Mouse (Mus musculus): ENCODE results near the gene Dand5.

Gene Dand5

DNA sequence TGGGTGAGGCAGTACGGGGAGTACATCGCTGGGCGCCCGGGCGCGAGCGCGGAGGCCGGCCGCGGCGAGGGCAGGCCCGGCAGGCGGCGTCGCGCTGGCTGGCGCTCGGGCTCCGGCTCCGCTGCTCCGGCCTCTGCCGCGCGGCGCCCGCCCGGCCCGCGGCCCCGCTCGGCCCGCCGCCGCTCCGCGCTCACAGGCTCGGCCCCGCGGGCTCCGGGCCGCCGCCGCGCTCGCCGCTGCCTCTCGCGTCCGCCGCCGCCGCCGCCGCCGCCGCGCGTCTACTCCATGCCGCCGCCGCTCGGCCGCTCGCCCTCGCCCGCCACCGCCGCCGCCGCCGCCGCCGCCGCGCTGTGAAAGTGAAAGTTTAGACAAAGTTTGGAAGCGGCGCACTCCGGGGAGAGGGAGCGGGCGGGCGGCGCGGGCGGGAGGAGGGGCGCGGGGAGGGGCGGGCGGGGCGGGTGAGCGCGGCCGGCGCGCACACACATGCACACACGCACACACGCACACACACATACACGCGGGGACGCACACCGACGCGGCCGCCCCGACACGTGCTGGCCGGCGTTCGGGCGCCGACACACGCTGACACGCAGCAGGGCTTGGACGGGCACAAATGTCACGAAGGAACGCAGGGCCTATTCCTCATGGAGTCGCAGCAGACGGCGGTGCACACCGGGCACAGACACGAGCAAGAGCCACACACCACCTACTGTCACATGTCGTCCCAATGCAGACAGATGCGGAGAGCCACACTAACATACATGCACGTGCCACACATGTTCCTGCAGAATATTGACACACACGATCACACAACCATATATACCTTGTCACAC, 22.4 kb downstream of the Dand5 start, which contains the start of gene Nfix:
TSS of gene Nfix (minus strand) at position 346 of the 833 bp plus-strand sequence.
- DNase-seq (ENCODE audit: low spot score) = peak; percentile 80

DNA sequence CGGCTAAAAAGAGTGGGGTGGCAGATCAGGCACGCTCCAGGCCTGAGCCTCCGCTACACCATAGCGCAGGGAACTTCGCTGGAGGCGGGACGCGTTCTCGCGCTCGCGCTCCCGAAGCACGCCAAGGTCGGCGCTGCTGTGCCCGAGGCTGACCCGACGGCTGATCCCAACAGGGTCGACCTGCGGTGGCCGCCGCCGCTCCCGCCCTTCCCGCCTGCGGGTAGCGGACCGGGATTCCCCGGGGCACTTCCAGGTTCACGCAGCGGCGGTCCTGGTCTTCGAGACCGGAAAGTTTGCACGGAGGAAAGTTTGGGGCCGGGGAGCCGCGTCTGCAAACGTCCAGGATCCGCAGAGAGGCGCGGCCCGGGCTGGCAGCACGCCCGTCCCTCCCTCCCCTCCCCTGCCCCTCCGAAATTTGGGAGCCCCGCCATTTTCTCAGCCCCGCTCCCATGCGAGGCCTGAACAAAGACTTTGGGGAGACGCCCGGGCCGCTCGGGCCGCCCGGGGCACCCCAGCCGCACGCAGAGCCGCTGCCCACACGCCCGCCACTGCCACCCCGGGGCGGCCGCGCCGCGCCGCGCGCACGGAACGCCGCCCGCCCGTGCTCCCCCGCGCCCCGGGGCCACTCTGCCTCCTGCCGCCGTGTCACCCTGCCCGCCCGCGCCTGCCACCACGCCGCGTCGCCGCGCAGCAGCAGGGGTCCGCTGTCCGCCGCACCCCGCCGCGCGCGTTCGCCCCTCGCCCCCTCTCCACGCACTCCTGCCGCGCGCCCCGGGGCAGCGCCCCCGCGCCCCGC, 23.3 kb downstream of the Dand5 start:
- DNase-seq (ENCODE audit: low spot score) = peak; percentile 85

DNA sequence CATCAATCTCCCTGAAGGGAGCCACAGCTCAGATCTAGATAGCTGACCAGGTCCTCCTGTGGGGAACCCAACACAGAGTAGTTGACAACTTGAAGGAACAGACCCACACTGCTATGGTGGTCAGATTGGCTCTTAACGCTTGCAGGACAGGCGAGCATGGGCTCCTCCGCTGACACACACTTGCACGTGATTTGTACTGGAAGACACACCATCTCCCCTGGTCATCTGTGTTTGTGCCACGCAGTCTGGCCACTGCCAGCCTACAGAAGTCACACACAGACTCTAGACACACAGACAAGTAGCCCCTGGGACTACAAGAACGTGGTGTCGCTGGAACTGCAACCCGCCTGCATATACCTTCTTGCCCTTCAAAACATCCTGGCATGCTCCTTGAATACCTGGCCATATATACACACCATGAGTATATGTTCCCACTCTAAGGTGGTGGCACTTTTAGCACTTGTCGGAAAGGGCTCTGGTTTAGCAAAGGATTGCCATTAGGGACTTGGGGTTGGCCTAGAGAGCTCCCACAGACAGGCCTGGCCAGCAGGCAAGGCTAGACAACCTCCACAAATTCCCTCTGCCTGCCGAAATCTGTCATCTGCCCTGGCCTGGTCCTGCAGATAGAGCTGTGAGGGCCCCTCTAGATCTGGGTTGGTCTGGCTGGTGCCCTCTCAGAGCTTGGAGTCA, 24.0 kb downstream of the Dand5 start:
- no peak for DNase-seq (ENCODE audit: low spot score)

DNA sequence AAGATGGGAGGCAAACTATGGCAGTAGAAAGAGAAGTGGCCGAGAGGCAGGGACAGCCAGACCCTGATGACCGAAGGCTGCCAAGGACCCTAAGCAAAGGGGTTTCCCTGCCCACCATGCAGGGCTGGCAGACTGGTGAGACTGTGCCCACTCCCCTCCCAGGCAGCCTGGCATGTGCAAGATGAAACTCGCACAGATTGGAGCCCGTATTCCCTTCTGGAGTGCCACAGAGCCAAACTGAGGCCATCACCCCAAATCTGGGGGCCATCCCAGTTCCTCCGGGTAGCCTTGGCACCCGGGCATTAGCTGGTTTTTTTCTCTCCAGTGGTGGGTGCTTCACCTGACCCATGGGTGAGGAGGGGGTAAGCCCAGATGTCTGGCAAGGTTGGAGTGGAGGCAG, 24.7 kb downstream of the Dand5 start:
- DNase-seq (ENCODE audit: low spot score) = no peak

DNA sequence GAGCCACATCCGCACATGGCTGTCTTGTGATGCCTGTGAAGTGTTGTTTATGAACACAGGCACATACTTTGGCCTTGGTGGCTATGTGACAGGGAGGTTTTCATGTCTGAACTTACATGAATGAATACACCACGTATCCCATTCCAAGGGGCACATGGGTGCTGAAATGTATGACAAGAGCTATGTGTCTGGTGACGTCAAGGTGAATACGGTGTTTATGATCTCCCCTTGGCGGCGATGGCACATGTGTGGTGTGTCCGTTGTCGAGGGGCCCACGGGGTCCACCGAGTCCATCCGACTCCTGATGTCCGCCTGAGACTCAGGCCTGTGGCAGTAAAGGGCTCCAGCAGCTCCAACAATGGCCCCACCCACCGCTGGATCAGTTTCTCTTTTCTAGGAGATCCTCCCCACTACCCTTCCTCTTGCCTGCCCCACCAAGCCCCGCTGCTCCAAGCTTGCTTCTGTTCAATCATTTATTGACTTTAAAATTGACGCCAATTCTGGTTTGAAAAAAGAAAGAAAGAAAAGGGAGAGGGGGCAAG, 25.3 kb downstream of the Dand5 start:
- no peak for DNase-seq (ENCODE audit: low spot score)

DNA sequence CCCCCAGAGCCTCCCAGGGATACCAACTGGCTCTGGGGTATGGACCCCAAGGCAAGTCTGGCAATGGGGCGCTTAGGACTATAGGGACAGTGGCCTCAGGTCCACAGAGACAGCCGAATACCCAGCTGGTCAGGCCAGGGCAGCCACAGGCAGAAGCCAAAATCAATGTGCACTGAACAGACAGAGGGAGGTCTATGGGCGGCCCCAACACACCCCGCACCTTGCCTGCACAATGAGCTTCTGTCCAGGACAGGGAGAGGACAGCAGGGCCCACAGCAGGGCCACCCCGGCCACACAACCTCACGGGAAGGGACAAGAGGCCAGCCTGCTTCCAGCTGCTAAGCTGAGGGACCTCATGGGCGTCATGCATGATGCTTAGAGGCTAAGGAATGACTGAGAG, 28.1 kb downstream of the Dand5 start:
- no peak for DNase-seq (ENCODE audit: low spot score)

DNA sequence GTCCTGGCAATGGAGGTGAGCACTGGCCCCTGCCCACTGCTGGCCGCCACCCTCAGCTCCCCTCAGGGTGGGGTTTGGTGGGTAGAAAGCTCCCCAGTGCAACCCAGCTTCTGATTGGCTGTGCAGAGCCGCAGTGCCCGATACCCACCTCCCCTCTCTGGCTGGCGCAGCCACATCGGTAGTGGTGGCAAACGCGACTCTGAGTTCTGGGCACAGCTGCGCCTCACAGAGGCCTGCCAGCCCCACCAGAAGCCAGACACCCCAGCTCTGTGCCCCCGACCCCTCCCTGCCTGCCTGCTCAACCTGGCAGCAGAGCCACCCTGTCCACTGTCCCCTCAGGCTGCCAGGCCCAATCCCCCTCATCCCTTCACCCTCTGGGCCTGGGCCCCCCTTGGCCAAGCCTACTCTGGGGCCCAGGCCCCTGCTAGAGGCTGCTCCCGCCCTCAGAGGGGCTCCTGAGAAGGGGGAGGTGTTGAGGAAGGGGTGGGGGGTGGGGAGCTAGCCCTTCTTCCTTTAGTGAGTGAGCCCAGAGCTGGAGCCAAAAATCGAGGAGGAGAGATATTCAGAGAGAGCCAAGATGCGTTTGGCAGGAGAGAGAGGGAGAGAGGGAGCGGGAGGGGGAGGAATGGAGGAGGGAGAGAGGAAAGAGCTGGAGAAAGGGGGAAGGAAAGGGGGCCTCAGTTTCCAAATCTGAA, 28.7 kb downstream of the Dand5 start:
- DNase-seq (ENCODE audit: low spot score) = no peak

DNA sequence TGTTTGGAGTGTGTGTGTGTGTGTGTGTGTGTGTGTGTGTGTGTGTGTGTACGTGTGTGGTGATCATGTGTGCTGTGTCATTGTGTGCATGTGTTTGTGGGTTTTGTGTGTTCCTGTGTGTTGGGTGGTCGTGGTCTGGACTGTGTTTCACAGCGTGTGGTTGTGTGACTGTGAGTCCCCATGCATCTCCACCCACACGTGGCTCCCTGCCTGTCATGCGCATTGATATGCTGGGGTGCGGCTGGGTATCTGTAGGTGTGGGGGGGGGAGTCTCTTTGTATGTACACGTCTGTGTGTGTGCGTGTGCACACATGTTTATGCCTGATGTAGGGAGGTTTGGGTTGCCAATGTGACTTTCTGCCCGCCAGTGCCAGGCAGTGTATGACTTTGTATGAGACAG, 29.5 kb downstream of the Dand5 start:
- no peak for DNase-seq (ENCODE audit: low spot score)

DNA sequence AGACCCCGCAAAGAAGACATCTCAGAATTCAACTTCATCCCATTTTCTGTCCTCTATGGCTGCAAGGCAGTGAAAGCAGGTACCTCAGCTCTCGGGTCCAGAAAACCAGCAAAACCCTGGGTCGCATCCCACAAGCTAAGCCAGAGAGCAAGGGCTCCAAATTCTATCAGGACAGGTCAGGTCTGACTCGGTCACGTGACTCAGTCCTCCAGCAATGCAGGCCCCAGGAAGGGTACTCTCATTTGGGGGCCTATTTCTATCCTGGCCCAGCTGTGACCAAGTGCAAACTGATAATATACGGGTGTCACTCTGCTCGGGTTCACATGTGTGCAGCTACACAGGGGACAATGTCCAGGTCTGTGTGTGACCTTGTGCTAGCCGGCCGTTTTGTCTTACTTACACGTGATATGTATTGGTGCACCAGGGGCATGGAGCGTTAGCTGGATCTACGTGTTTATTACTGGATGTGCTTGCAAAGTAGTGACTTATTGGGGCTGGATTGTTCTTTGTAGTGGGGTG, 30.1 kb downstream of the Dand5 start:
- no peak for DNase-seq (ENCODE audit: low spot score)

DNA sequence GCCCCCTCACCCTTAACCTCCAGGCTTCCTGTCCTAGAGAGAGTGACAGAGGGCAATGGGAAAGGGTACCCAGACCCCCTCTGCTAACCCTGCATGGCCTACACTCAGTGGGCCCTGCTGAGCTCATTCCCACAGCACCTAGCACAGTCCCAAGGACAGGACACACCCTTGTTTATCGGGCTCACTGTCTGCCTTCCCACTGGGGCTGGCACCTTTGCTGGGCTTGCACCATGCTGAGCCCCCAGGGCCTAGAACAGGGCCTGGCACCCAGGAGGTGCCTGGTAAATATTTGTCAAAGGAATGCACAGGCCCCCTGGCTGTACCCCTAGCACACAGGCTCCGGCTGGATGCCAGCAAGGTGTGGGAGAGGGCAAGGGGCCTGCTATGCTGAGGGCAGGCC, 32.1 kb downstream of the Dand5 start:
- no peak for DNase-seq (ENCODE audit: low spot score)

DNA sequence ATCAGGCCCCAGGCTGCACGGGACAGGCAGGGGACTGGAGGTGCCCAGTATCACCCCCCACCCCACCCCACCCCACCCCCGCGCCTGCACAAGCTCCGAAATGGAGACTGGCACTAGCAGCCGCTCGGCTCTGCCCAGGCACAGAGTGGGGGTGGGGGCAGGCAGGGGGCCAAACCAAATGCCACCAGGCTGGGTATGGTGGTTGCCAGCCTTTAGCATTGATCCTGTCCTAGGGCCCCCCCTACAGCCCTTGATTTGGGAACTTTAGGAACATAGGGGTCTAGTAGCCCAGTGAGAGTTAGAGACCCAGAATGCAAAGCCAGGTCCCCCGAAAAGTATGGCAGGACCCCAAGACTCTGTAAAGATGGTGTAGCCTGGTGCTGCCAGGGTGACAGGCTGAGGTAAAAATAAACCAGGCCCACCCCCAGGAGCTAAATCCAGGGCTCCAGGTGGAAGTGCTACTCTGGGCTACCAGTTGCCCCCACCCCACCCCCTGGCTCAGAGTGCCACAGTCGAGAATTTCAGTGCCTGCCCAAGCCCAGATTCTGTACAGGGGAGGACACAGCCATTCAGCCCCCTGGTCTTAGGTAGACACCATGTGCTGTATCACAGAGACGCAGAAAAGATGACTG, 32.7 kb downstream of the Dand5 start:
- no peak for DNase-seq (ENCODE audit: low spot score)

DNA sequence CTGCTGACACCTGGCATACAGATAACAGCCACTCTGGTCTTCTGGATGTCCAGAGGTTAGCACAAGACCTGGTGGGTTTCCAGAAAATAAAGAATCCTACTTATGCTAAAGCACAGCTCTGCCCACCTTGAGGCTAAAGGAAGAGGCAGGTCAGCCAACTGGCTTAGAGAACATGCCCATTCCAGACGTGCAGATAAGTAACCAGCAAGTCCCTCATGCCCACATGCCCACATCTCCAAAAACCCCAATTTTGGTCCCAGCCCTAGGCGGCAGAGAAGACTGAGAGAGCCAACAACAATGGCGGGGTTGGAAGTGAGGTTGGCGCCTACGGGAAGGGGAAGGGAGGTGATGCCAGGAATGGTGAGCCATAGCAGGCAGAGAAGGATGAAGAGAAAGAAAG, 33.3 kb downstream of the Dand5 start:
- no peak for DNase-seq (ENCODE audit: low spot score)

DNA sequence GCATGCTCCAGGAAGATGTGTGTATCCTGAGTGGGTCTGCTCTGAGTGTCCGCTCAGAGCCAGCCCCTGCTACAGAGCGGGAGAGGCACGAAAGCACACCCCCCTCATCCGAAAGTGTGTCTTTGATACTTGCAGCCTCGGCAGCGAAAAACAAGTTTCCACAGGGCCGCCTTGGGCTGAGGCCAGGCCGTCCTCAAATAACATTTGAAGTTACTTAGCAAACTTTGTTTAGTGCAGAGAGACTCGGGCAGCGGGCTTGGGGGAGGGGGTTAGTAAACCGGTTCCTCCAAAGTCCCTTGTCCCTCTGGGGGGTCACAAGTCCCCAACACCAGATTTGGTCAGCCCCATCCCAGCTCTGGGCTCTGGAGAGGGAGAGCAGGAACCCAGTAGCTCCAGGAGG, 33.7 kb downstream of the Dand5 start:
- DNase-seq (ENCODE audit: low spot score) = peak; percentile 86

DNA sequence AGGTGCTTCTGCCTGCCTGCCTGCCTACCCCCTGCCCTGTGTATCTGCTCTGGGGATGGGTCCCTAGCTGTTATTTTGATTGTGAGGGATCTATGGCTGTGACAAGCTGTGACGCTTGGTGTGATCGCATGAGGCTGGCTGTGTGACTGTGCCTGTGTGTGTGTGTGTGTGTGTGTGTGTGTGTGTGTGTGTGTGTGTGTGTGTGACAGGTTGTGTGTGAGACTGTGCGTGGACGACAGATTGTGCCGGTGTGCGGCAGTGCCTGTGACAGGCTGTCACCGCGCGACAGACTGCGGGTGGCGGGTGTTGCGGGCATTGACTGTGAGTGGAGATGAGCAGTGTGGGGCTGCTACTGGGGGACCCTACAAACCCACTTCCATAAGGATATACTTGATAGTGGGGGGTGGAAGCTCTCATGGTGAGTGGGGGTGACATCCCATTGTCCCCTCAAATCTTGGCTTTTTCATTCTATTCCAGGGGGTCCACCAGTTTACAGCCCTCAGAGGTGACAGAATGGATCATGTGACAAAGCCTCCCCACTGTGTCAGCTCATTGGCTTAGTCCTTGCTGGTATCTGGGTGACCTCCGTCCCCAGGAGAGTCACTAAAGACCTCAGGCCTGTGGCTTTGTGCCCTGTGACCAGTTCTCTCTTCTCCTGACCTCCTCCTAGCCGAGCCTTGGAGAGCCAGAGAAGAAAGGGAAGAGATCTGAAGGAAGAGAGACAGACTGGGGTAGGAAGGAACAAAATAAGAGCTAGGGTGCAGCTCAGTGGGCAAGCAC, 34.9 kb downstream of the Dand5 start:
- no peak for DNase-seq (ENCODE audit: low spot score)

DNA sequence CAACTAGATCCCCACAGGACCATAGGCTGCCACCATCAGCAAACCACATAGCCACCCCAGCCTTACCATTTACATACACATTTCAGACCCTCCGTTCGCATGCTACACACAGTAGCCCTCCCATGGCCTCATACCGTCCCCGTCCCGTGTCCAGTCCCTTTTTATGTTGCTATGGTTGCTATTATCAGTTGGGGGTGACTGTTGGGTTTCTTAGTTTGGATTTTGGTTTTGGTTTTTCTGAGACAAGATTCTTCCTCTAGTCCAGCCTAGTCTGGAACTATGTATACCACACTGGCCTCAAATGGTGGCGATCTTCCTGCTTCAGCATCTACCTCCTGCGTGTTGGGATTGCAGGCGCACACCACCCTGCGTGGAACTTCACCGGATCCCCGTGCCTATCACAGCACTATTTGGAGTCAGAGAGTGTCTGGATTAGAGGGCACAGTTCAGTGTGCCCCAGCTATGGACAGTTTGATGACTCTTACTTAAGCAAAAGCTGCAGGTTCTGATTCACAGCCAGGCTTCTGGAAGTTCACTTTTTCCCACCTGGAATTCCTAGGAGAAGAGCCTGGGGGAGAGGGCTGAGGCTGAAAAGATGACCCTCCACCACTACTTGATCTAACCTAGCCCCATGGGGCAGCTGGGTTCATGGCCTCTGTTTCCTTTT, 35.7 kb downstream of the Dand5 start:
- DNase-seq (ENCODE audit: low spot score) = no peak

DNA sequence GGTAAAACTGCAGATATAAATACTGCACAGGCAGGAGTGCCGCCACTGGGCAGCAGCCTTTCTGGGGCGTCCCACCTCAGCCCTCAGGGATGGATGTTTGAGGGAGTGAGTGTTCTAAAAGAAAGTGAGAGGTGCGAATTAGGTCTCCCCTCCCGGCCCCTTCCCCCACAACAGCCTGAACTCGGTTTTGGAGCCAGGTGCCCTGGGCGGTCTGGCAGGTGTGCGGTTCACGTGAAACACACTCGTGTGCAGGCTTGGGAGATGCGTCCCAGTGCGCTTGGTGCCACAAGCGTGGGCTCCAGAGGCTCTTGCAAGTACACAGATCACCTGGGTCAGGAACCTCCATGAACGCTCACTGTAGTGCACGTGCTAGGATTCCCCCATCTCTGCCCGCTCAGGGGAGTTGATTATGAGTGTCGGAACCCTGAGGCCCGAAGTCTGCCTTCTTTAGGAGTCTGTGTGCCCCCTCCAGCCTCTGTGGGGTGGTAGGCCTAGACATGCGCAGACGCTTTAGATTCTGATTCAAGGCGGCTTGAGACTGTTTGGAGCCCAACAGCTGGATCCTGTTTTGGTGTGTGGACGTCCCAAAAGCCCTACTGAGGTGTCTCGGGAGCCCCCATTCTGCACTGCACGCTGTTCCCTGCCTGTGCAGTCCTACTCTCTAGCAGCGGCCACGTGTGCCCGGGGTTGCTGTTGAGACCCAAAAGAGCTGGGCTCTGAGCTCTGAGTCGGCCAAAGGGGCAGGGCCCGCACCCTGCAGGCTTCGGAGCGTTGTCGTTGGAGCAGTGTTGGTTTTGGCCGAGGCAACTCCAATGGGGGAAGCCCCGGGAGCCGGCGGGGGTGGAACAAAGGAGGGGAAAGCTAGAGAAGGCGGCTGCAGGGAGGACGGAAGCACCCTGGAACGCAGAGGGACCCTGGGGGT, 36.6 kb downstream of the Dand5 start:
- peak; percentile 79 for DNase-seq (ENCODE audit: low spot score)

DNA sequence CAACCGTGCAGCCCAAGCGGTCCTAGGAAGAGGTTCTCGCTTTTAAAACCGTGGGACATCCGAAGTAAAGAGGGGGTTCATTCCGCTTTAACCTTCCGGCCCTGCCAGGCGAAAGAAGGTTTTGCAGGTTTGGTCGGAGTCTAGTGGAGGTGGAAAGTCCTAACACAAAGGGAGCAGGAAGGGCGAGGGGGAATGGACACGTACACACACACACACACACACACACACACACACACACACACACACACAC, 37.2 kb downstream of the Dand5 start:
- DNase-seq (ENCODE audit: low spot score) = no peak

DNA sequence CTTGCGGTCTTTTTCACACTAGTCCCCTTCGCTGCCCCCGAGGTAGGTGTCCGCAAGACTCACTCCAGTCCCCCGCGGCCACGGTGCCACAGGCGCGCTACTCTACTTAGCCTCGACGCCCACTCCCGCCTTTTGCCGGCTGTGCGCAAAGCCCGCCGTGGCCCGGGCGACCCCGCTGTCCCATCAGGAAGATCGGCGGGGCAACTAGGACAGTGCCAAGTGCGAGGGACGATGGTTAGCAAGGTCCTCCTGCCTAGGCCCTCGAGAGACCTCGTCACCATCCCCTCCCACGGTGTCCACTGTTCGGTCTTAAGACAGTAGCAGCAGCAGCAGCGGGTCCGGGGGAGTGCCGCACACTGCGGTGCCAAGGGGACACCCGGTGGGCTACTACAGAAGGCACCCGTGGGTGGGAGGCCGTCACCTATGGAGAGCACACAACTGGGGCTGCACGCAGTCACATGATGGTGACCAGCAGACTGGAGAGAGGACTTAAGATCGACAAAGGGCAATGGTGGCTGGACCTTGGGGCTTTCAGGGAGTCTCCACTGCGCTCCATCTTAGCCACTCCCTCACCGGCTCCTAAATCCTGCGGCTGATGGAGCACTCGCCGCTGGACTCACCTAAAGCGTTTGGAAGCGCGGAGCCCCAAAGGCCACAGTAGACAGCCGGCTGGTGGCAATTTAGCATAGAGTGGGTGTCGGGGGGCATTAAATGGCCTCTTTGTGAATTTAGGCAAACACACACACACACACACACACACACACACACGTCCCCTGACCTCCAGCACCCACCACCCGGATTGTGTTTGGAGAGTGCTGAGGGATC, 37.7 kb downstream of the Dand5 start:
- no peak for DNase-seq (ENCODE audit: low spot score)

Data from testis, postnatal 10 days (tissue).